Comparison of ENCODE assay signal across 8 mouse cellular contexts in the genomic region with DNA sequence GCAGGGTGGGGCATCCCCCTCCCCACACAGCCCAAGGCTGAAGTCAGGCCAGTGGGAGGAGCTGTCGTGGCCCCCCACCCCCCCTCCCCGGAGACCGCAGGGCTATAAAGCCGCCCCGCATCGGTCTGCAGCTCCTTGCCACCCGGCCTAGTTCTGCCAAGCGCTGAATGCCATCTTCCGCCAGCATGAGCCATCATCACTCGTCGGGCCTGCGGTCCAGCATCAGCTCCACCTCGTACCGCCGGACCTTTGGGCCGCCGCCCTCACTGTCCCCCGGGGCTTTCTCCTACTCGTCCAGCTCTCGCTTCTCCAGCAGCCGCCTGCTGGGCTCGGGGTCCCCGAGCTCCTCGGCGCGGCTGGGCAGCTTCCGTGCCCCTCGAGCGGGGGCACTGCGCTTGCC. TPM values are rescaled to one million over a fixed set of nuclear protein-coding genes. Genes with fewer than 3 reads are reported as not detected.
A peak's percentile ranks its signal among the peaks of the same experiment; 100 is the strongest.
DNase-seq lines count a peak whose midpoint lies in the region; ATAC-seq and TF ChIP-seq lines count a peak whose summit lies in the region.

Gene Prph, plus strand, starts transcription at position 135 of the 400 bp plus-strand sequence.

- H3K4me3 ChIP-seq in heart, adult 2 months = peak within 1 kb of the TSS; percentile 38
- peak within 1 kb of the TSS; percentile 46 for H3K4me3 ChIP-seq in testis, adult 2 months (ENCODE audit: control insufficient read depth, low read depth, low read length)
- peak within 1 kb of the TSS; percentile 38 for H3K4me3 ChIP-seq in liver, embryonic 12.5 days
- peak within 1 kb of the TSS; percentile 36 for H3K4me3 ChIP-seq in stomach, postnatal 0 days (ENCODE audit: low read depth, low read length)

- no peaks in the 10 kb centered on the region for H3K79me2 ChIP-seq in heart, adult 2 months (replicated peaks; ENCODE audit: control insufficient read depth, insufficient read depth, low read length)

- no peaks in the 10 kb centered on the region for H3K9me3 ChIP-seq in liver, embryonic 12.5 days (replicated peaks)
- H3K9me3 ChIP-seq in stomach, postnatal 0 days (ENCODE audit: control insufficient read depth, low read length) = no peaks in the 10 kb centered on the region

- TF ChIP-seq CTCF in heart, adult 2 months (IDR thresholded peaks at IDR 0.05) = no peak
- no peak for TF ChIP-seq CTCF in testis, adult 2 months (IDR thresholded peaks at IDR 0.05; ENCODE audit: control insufficient read depth, insufficient read depth, insufficient replicate concordance, low read depth, low read length)
- no peak for TF ChIP-seq CTCF in stomach, postnatal 0 days (IDR thresholded peaks at IDR 0.05; ENCODE audit: low read depth)

- no peak within 1 kb of the TSS for H3K27ac ChIP-seq in heart, adult 2 months
- no peak within 1 kb of the TSS for H3K27ac ChIP-seq in testis, adult 2 months (ENCODE audit: control insufficient read depth, insufficient read depth, low read depth, low read length)
- no peak within 1 kb of the TSS for H3K27ac ChIP-seq in liver, embryonic 12.5 days
- no peak within 1 kb of the TSS for H3K27ac ChIP-seq in stomach, postnatal 0 days (replicated peaks)

- peaks cover 21% of the 10 kb centered on the region for H3K27me3 ChIP-seq in heart, adult 2 months (ENCODE audit: control insufficient read depth, insufficient read depth, low read length)
- H3K27me3 ChIP-seq in testis, adult 2 months (ENCODE audit: control insufficient read depth, insufficient read depth, low read length) = no peaks in the 10 kb centered on the region; the same call in none of the 2 replicates
- peaks cover 99% of the 10 kb centered on the region for H3K27me3 ChIP-seq in liver, embryonic 12.5 days (replicated peaks)
- H3K27me3 ChIP-seq in stomach, postnatal 0 days (ENCODE audit: control insufficient read depth, insufficient read depth, low read length) = peaks cover 10% of the 10 kb centered on the region; the same call in 1 of the 2 replicates

- TF ChIP-seq POLR2A in heart, adult 2 months (IDR thresholded peaks at IDR 0.05; ENCODE audit: insufficient read depth, low read depth, low read length) = no peak
- no peak for TF ChIP-seq POLR2A in testis, adult 2 months (IDR thresholded peaks at IDR 0.05; ENCODE audit: control insufficient read depth, low read depth, low read length)

- intact Hi-C loops in heart, adult 2 months (cut with DNase I) = loop anchor here (10.0 kb wide), 1 partner anchor 210 kb away; no protein-coding TSS in a partner anchor
- intact Hi-C loops in heart, postnatal 10 days (cut with DNase I) = loop anchor here (5.0 kb wide), 1 partner anchor 33 kb away; no protein-coding TSS in a partner anchor
- intact Hi-C loops in gastrocnemius, postnatal 14 days (cut with DNase I; ENCODE audit: low total_unique reads) = no loop called here

- H3K9ac ChIP-seq in heart, adult 2 months (ENCODE audit: low read depth, low read length) = peak within 1 kb of the TSS; percentile 28
- no peak within 1 kb of the TSS for H3K9ac ChIP-seq in liver, embryonic 12.5 days
- 0 out of 2 replicates have a peak within 1 kb of the TSS, but pooled peaks have one; percentile 1 for H3K9ac ChIP-seq in stomach, postnatal 0 days (ENCODE audit: low read length)

- no peak for DNase-seq in heart, adult 2 months
- no peak for DNase-seq in heart, postnatal 10 days
- no peak for DNase-seq in testis, postnatal 14 days (ENCODE audit: low spot score)
- DNase-seq in stomach, postnatal 0 days (ENCODE audit: low spot score) = no peak
- no peak for DNase-seq in gastrocnemius, postnatal 14 days
- DNase-seq in kidney, adult 18-20 months = no peak

- 5% methylated on average over 30 of the region's 30 CpGs for WGBS in heart, adult 2 months
- 4% methylated on average over 30 of the region's 30 CpGs for WGBS in liver, embryonic 12.5 days (ENCODE audit: insufficient replicate concordance)
- WGBS in stomach, postnatal 0 days = 7% methylated on average over 30 of the region's 30 CpGs

- no peaks in the 10 kb centered on the region for H3K36me3 ChIP-seq in heart, adult 2 months (ENCODE audit: control insufficient read depth, insufficient read depth, low read length)
- H3K36me3 ChIP-seq in testis, adult 2 months (ENCODE audit: control insufficient read depth, insufficient read depth, low read length) = no peaks in the 10 kb centered on the region
- no peaks in the 10 kb centered on the region for H3K36me3 ChIP-seq in liver, embryonic 12.5 days
- no peaks in the 10 kb centered on the region for H3K36me3 ChIP-seq in stomach, postnatal 0 days (ENCODE audit: control insufficient read depth, insufficient read depth, low read length)

- no peaks in the 10 kb centered on the region for H3K4me1 ChIP-seq in heart, adult 2 months (ENCODE audit: control insufficient read depth, insufficient read depth, low read length)
- peaks cover 18% of the 10 kb centered on the region for H3K4me1 ChIP-seq in testis, adult 2 months (ENCODE audit: control insufficient read depth, insufficient read depth, low read length)
- peaks cover 19% of the 10 kb centered on the region for H3K4me1 ChIP-seq in liver, embryonic 12.5 days
- peaks cover 6% of the 10 kb centered on the region; the same call in 1 of the 2 replicates for H3K4me1 ChIP-seq in stomach, postnatal 0 days (replicated peaks; ENCODE audit: control insufficient read depth, insufficient read depth)

- TF ChIP-seq EP300 in heart, adult 2 months (IDR thresholded peaks at IDR 0.05; ENCODE audit: insufficient read depth, low read depth, low read length) = no peak
- no peak for TF ChIP-seq EP300 in stomach, postnatal 0 days (optimal IDR thresholded peaks at IDR 0.05)

- ATAC-seq in liver, embryonic 12.5 days = no peak
- ATAC-seq in stomach, postnatal 0 days (ENCODE audit: low FRiP score, low TSS enrichment) = 0 out of 2 replicates have a peak, but pooled peaks have one; percentile 12

- peak within 1 kb of the TSS; percentile 54 for H3K4me2 ChIP-seq in liver, embryonic 12.5 days
- peak within 1 kb of the TSS; percentile 62 for H3K4me2 ChIP-seq in stomach, postnatal 0 days (replicated peaks; ENCODE audit: low read depth)

RNA-seq across cellular contexts. Expression of gene Prph, which starts in this region (rescaled TPM):
- under 1 TPM; 0.13 to 0.80 TPM for total RNA-seq in heart, adult 2 months (2021)
- 1.00 and 2.1 TPM in 2 replicates for polyA plus RNA-seq in heart, adult 2 months (2012; rRNA removed)
- under 1 TPM; 0.27 to 0.53 TPM for total RNA-seq in heart, postnatal 10 days (2021)
- polyA plus RNA-seq in testis, adult 2 months (2012; rRNA removed) = 0.14 and 0.36 TPM in 2 replicates
- polyA plus RNA-seq in liver, embryonic 12.5 days (2016; fragmentation: Nextera tagmentation; extraction: Ambion mirVana) = 0.35 and 0.89 TPM in 2 replicates
- 25.7 and 28.6 TPM in 2 replicates for polyA plus RNA-seq in stomach, postnatal 0 days (2015; fragmentation: Nextera tagmentation; extraction: Ambion mirVana)
- 1 to 10 TPM; 1.2 to 1.4 TPM for total RNA-seq in gastrocnemius, postnatal 14 days (2021)
